Mouse (Mus musculus) cerebellum, adult 2 months (tissue): ENCODE measurements at regions not wholly inside any gene's neighbourhood (a gene's known extent, or its start where the extent isn't known, plus 50 kb on each side); places are given as distances from the start of the nearest gene placed in this dataset.

Experiments
- CTCF ChIP-seq: fragments of 200-500 bp; IDR thresholded peaks from 2 replicates; pipeline ENCODE4 v1.5.1; 2011; ENCODE audit warnings: low read depth, mild to moderate bottlenecking, control low read depth, low read length, moderate library complexity, borderline replicate concordance; ENCODE audit not compliant: insufficient read depth
- POLR2A ChIP-seq: fragments of 200-500 bp; IDR thresholded peaks from 2 replicates; pipeline ENCODE4 v1.6.1; 2011; ENCODE audit warnings: low read length, control low read depth, borderline replicate concordance; ENCODE audit not compliant: insufficient read depth

DNA sequence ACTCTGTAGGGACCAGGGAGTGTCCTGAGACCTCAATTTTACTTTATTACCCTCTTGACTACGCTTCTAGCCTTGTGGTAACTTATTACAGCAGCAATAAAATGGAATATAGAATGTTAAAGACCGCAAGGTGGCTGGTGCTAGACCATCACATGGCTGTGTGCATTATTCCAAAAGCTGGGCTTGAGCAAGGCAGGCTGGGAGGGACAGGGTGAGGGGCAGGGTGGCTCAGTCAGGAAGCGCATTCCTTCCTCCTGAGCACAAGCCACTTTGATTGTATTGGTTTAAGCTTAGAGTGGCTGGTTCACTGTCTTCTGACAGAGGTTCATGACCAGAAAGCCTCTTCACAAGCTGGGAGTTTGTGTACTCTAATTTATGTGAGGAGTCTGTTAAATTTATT lies 74.6 kb upstream of the Pgrmc2 start:
- TF ChIP-seq CTCF = no peak
- no peak for TF ChIP-seq POLR2A
